Mouse (Mus musculus) B cell, adult 2 months (primary cell): ENCODE results near the gene Atxn1.

ENCODE experiments used
- DNase-seq, 2 experiments: peaks; one replicate each; pipeline ENCODE4 v3.0.0; 2022

Gene Atxn1

GRCm38 (mm10) chr13:45925294-45925693, 39.5 kb downstream of the Atxn1 start:
- no peak for DNase-seq

- no peak for DNase-seq
These were observed 40.3 kb downstream of the Atxn1 start for GRCm38 (mm10) chr13:45924555-45924954.

DNA sequence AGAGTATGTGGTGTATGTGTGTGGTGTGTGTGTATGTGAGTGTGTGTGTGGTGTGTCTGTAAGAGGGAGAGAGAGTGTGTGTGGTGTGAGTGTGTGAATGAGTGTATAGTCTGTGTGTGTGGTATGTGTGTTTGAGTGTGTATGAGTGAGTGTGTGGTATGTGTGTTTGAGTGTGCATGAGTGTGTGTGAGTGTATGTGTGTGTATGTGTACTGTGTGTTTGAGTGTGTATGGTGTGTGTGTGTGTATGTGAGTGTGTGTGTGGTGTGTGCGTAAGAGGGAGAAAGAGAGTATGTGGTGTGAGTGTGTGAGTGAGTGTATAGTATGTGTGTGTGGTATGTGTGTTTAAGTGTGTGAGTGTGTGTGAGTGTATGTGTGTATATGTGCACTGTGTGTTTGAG, 41.7 kb downstream of the Atxn1 start:
- no peak for DNase-seq

DNA sequence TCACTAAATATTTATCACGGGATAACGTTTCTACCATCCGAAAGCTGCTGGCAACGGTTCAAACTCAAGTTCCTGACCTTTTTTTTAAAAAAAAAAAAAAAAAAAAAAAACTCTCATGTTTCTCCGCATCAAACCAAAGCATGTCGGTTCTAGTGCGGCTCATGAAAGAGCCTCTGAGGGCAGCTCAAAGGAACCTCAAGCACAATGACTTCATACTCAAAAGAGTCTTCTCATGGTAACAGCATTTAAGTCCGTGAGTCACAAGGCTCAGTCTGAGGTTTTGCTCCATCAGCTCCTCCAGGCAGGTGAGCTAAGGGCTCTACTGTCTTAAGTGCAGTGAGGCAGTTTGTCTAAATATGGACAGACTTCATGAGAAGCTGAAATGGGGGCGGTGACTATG, 42.3 kb downstream of the Atxn1 start:
- DNase-seq = peak; percentile 23 to 35

DNA sequence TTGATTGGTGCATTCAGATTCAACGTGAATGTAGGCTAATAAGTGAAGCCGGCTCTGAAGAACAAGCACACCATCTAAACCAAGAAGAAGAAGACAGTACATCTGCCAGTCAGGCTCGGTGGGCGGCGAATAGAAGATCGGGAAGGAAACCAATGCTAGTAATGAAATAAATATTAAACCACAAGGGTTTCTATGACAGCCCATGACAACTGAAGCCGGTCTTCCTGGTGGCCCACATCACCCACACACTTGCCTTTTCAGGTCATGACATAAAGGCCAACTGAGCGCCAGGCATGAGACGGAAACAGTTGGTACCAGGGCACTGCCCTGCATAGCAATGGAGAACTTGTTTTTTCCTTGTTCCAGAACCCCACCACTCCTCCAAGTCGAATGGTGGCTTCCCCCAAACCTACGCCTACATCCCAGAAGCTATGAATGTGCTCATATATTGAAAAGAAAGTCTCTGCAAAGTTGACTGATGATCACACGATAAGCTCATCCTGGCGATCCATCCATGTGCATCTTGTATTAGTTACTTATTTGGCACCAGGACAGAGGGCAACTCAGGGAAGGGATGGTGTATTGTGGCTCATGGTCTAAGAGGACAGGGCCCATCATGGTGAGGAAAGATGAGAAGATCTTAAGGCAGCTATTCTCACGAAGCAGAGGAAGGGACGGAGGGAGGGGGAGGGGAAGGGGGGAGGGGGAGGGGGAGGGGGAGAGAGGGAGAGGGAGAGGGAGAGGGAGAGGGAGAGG, 45.7 kb downstream of the Atxn1 start:
- no peak for DNase-seq

DNA sequence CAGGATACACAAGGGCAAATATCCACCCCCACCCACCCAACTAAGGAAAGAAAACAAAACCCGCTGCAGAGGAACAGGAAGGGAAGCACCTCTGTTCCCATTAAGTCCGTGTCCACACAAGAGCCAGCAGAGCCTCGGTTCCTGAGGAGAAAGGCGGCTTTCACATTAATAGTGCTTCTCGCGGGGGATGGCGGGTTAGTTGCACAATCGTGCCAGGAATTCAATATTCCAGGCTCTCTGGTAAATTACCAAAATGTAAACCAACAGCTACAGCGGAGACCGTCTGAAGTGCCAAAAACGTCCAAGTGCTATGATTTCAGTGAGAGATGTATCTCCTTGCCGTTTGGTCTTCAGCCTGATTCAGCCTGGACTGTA, 46.8 kb downstream of the Atxn1 start:
- DNase-seq = no peak

DNA sequence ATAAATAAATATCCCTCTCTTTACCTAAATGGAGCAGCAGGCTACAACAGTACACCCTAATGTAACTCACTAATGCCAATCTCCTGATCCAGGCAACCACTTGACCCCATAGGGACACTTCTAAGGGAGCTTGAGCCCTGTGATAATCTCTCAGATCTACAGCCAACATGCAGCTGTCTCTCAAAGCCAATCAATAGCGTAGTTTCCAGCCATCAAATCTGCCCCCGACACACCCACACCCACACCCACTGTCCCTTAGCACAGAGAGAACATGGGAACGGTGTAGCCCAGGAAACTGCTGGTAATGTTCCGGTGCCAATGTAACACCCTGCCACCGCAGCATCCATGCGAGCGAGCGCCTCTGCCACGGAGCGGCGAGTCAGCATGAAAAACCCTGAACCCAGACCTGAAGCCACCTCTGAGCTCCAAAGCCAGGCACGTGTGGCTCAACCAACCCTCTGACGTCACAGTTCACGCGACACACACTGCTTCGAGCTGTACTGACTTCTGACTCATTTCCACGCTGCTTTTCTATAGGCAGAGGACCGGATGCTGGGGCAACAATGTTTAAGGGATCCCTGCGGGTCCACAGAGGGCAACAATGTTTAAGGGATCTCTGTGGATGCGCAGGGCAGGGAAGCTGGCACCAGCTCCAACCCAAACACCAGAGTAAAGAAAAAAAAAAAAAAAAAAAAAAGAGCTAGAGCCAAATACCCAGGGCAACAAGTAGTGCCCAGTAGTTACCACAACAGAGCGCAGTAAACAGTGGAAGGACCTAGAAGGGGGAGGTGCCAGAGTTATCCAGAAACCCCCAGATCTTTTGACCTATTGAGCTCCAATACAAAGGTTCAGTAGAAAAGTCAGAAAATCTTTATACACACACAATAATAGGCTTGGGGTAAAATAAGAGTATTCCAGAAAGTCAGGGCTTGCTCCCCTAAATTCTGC, 47.5 kb downstream of the Atxn1 start:
- no peak for DNase-seq

DNA sequence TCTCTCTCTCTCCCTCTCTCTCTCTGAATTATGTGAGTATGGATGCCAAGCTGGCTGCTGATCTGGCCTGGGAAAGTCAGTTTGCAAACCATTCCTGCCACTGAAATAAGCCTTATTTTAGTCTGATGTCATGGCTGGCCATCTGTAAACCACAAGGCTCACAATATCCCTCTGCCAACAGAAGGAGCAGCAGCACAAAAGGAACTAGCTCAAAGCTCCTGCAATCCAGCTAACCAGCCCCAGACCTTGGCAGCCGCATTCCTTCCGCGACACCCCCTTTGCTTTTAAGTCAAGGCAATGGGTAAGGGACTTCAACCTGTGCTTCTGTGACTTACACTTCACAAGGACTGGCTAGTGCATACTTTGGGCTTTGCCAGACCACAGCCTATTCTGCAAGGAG, 48.9 kb downstream of the Atxn1 start:
- no peak for DNase-seq

DNA sequence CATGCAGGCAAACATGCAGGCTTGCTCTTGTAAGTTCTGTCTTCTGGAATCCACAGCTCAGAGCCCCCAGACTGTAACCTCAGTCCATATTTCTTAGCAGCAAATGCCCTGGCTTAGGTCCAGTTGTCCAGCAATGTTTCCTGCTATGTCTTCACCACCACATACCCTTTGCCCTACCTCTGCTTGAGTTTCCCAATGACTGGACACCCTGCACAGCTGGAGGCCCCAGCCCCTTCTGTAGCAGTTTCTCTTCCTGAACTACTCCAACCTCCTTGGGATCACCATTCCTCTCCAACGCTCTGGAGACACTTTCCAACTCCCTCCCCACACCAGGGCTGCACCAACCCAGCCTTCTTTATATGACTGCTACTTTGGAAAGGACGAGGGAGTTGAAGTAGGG, 49.8 kb downstream of the Atxn1 start:
- no peak for DNase-seq

GRCm38 (mm10) chr13:45914117-45914516, 50.7 kb downstream of the Atxn1 start:
- no peak for DNase-seq

DNA sequence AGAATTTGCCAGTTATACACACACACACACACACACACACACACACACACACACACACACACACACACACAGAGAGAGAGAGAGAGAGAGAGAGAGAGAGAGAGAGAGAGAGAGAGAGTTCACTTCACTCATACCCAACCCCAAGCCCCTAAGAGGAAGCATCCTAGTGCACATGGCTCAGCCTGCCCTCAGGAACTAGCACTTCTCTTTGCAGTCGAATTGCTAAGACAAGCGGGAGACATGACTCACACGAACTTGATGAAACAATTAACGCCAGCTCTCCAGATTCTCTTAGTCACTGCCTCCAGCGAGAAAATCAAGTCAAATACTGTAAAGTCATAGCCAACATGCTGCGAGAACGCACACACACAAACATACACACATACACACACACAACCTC, 53.0 kb downstream of the Atxn1 start:
- DNase-seq = no peak

GRCm38 (mm10) chr13:45911069-45911468, 53.7 kb downstream of the Atxn1 start:
- peak; percentile 54 to 55 for DNase-seq

DNA sequence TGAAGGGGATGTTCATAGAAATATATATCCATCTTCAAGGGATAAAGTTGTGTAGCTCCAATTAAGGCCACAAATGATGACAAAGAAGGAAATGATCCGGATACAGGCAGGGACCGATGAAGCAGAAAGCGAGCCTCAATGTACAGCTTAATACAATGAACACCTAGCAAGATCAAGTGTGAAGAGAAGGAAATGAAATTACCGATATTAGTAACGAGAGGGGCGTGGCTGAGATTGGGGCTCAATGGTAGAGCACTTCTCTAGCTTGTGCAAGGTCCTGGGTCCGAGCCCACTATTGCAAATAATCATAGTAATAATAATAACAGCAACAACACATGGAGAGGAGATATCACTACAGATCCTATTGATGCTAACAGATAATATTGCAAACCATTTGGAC, 54.5 kb downstream of the Atxn1 start:
- DNase-seq = peak; percentile 19 to 30

DNA sequence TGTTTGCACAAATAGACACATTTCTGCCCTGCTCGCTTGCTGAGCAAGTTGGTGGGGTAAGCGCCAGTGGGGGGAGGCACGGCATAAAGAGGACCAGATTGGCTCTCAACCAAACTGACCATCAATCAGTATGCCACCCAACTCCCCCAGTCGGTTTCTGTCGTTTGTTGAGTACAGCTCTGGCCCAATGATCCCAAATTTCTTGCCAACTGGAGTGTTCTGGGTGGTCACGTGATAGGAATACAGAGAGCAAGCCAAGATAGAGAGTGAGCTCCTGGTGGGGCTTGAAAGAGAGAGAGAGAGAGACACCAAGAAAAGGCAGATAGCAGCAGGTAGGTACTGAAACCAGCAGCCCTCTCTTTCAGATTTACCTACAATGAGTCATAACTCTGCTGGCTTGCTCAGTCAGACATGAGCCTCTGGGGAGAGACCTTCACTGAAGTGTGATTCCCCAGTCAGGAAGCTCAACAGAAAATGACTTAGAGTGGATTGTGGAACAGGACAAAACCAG, 57.6 kb downstream of the Atxn1 start:
- peak; percentile 44 to 55 for DNase-seq

- DNase-seq = peak; percentile 51 to 59
These were observed 58.2 kb downstream of the Atxn1 start for GRCm38 (mm10) chr13:45906438-45907166.

DNA sequence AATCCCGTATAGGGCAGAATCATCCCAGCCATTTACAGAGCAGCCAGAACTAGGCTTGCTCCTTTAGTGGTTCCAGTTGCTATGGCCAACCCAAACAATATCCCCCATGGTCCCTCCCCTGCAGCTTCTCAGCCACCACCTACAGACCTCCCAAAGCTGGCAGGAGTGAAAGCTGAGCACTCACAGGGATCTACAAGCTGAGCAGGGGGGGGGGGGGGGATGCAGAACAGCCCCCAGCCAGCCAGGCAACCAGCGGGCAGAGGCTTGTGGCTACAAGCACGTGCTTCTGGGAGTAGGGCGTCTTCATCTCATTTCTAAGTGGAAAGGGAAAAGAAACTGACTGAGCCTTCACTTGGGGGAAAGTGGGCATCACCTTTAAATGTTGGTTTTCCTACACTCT, 59.9 kb downstream of the Atxn1 start:
- DNase-seq = no peak

- DNase-seq = no peak
These were observed 60.4 kb downstream of the Atxn1 start for GRCm38 (mm10) chr13:45904456-45904855.

GRCm38 (mm10) chr13:45903519-45904274, 61.1 kb downstream of the Atxn1 start:
- DNase-seq = peak in 1 of 2 experiments; percentile 28

DNA sequence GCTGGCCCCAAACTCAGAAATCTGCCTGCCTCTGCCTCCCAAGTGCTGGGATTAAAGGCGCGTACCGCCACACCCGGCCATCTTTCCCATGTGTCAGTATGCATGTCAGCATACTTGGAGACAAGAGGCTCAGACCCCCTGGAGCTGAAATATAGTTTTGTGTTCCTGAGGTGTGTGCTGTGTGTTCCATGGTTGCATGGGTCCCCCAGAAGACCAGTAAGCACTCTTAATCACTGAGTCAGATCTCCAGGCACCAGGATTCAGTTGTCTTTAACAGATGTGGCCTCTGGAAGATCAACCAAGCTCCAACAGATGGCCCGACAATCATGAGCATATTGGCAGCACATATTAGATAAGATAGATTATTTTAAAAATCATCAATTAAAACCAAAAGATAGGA, 62.4 kb downstream of the Atxn1 start:
- no peak for DNase-seq

DNA sequence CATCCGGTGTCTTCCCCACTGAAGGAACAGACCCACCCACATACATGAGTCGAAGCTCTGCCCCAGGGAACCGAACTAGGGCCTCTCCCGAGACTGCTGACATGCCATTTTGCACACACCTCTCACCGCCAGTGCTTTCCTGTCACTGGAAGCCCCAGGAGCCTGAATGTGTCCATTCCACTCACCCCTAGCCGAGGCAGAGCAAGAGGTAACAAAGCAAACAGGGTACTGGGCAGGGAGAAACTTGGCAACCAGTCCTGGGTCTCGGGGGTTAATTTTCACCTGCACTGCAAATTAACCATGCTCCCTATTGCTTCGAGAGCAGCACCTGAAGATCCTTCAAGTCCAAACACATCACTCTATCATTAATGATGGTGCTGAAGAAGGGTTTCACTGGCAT, 64.0 kb downstream of the Atxn1 start:
- no peak for DNase-seq

DNA sequence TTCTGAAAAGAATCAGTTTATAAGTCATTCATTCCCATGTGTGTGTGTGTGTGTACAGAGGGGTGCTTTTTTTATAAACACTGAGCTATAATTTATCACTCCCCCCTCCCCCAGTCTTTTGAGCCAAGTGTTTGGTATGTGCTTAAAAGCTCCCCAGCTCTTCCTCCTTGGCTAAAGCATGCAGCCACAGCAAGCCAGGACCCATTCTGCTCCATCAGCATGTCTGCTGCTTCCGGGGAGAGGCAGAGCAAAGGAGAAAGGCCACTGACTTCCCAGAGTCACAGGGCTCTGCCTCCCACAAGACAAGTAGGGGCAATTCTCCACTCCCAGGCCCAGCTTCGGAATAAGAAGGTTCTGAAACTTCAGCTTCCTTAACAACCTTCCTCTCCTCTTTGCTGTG, 67.2 kb downstream of the Atxn1 start:
- DNase-seq = no peak

- DNase-seq = no peak
These were observed 70.0 kb downstream of the Atxn1 start for GRCm38 (mm10) chr13:45894760-45895159.
